Mouse (Mus musculus) CH12.LX (cell line): ENCODE measurements around the gene Arhgef12. TPM values are rescaled to one million over a fixed set of nuclear protein-coding genes. Genes with fewer than 3 reads are reported as not detected.

ENCODE experiments used
- DNase-seq: peaks from one replicate; pipeline ENCODE4 v3.0.0-alpha.2; 2013; ENCODE audit errors: extremely low read depth
- H3K27ac ChIP-seq: 2 replicates; pipeline ENCODE4 v1.5.1; 2012; ENCODE audit warnings: low read depth, mild to moderate bottlenecking, control low read depth, moderate library complexity; ENCODE audit not compliant: insufficient read depth
- H3K27me3 ChIP-seq: replicated peaks from 2 replicates; pipeline ENCODE3; 2012; ENCODE audit warnings: inconsistent platforms
- H3K36me3 ChIP-seq, 2 experiments: replicated peaks in 1 of 2; 2 replicates each; pipeline versions ENCODE3 to v1.6.1; 2012; ENCODE audit warnings: inconsistent platforms in 1 of 2, low read length in 1 of 2, mild to moderate bottlenecking in 1 of 2, mixed read lengths in 1 of 2, moderate library complexity in 1 of 2; ENCODE audit not compliant: control insufficient read depth in 1 of 2, insufficient read depth in 1 of 2
- H3K4me1 ChIP-seq, 2 experiments: 2 replicates each; pipeline ENCODE4 v1.6.1; 2012; ENCODE audit warnings: inconsistent platforms in 1 of 2, moderate library complexity in 1 of 2; ENCODE audit not compliant: insufficient read depth in 2 of 2, control insufficient read depth in 1 of 2
- H3K4me2 ChIP-seq: 2 replicates; pipeline ENCODE4 v1.6.1; 2012; ENCODE audit warnings: low read depth, mild to moderate bottlenecking, control low read depth; ENCODE audit not compliant: poor library complexity, insufficient read depth, severe bottlenecking
- H3K4me3 ChIP-seq, 3 experiments: fragments of 150-350 bp in 1 of 3; sonication (generic) in 1 of 3; replicated peaks in 1 of 3; 2 replicates each; pipeline versions ENCODE3 to v1.5.1; 2011 to 2012; ENCODE audit warnings: low read depth in 2 of 3, low read length in 2 of 3, mild to moderate bottlenecking in 2 of 3, moderate library complexity in 2 of 3, control low read depth in 1 of 3, improper control_type of control experiment in 1 of 3, inconsistent platforms in 1 of 3, mixed read lengths in 1 of 3; ENCODE audit not compliant: poor library complexity in 1 of 3
- H3K79me2 ChIP-seq: replicated peaks from 2 replicates; pipeline ENCODE4 v1.6.1; 2012; ENCODE audit warnings: mild to moderate bottlenecking, moderate library complexity; ENCODE audit not compliant: control insufficient read depth, poor library complexity, insufficient read depth, severe bottlenecking; ENCODE audit errors: extremely low read depth
- H3K9ac ChIP-seq: 2 replicates; pipeline ENCODE4 v1.6.1; 2012; ENCODE audit warnings: low read depth, mild to moderate bottlenecking, control low read depth, moderate library complexity; ENCODE audit not compliant: insufficient read depth
- H3K9me3 ChIP-seq: replicated peaks from 2 replicates; pipeline ENCODE3; 2012; ENCODE audit warnings: low read length, inconsistent platforms, mixed read lengths
- BHLHE40 ChIP-seq: IDR thresholded peaks from 2 replicates; pipeline ENCODE4 v1.6.1; 2011; ENCODE audit warnings: mild to moderate bottlenecking, low read depth, low read length, improper control_type of control experiment
- CHD1 ChIP-seq: IDR thresholded peaks from 2 replicates; pipeline ENCODE4 v1.6.1; 2012; ENCODE audit warnings: low read depth, low read length, improper control_type of control experiment, inconsistent platforms
- CHD2 ChIP-seq: IDR thresholded peaks from 2 replicates; pipeline ENCODE4 v1.6.1; 2011; ENCODE audit warnings: low read length, improper control_type of control experiment
- CTCF ChIP-seq, 2 experiments: IDR thresholded peaks in 1 of 2; conservative IDR thresholded peaks in 1 of 2; 2 replicates each; pipeline ENCODE4 v1.5.1; 2011 to 2012; ENCODE audit warnings: low read depth in 2 of 2, low read length in 2 of 2, improper control_type of control experiment in 1 of 2, inconsistent platforms in 1 of 2, mild to moderate bottlenecking in 1 of 2, moderate library complexity in 1 of 2
- EP300 ChIP-seq: IDR thresholded peaks from 2 replicates; pipeline ENCODE4 v1.6.1; 2011; ENCODE audit warnings: low read length, improper control_type of control experiment
- ETS1 ChIP-seq: conservative IDR thresholded peaks from 2 replicates; pipeline ENCODE4 v1.6.1; 2012; ENCODE audit warnings: low read depth, mild to moderate bottlenecking, inconsistent platforms, low read length, improper control_type of control experiment, moderate library complexity
- IRF4 ChIP-seq: IDR thresholded peaks from 2 replicates; pipeline ENCODE4 v1.6.1; 2014; ENCODE audit warnings: low read depth, mild to moderate bottlenecking, inconsistent platforms, low read length, improper control_type of control experiment
- JUN ChIP-seq: IDR thresholded peaks from 2 replicates; pipeline ENCODE4 v1.6.1; 2011; ENCODE audit warnings: low read depth, mild to moderate bottlenecking, low read length, improper control_type of control experiment, moderate library complexity; ENCODE audit not compliant: insufficient read depth
- JUND ChIP-seq: conservative IDR thresholded peaks from 2 replicates; pipeline ENCODE4 v1.6.1; 2011; ENCODE audit warnings: low read depth, low read length, improper control_type of control experiment
- MAZ ChIP-seq: IDR thresholded peaks from 2 replicates; pipeline ENCODE4 v1.6.1; 2012; ENCODE audit warnings: low read depth, mild to moderate bottlenecking, inconsistent platforms, low read length, improper control_type of control experiment, moderate library complexity
- MEF2A ChIP-seq: IDR thresholded peaks from 2 replicates; pipeline ENCODE4 v1.6.1; 2014; ENCODE audit warnings: low read depth, mild to moderate bottlenecking, inconsistent platforms, low read length, improper control_type of control experiment, borderline replicate concordance
- MXI1 ChIP-seq: IDR thresholded peaks from 2 replicates; pipeline ENCODE4 v1.6.1; 2011; ENCODE audit warnings: mild to moderate bottlenecking, low read depth, low read length, improper control_type of control experiment
- MYC ChIP-seq: IDR thresholded peaks from 2 replicates; pipeline ENCODE4 v1.6.1; 2011; ENCODE audit warnings: low read depth, mild to moderate bottlenecking, improper control_type of control experiment, low read length
- PAX5 ChIP-seq: IDR thresholded peaks from 2 replicates; pipeline ENCODE4 v1.6.1; 2012; ENCODE audit warnings: low read length, inconsistent platforms, mixed read lengths
- POLR2AphosphoS2 ChIP-seq: IDR thresholded peaks from 2 replicates; pipeline ENCODE4 v1.6.1; 2011; ENCODE audit warnings: low read depth, low read length, improper control_type of control experiment
- RAD21 ChIP-seq: IDR thresholded peaks from 2 replicates; pipeline ENCODE4 v1.6.1; 2011; ENCODE audit warnings: low read depth, mild to moderate bottlenecking, low read length, improper control_type of control experiment, moderate library complexity
- SMC3 ChIP-seq: IDR thresholded peaks from 2 replicates; pipeline ENCODE4 v1.6.1; 2011; ENCODE audit warnings: low read depth, low read length, improper control_type of control experiment
- TBP ChIP-seq: conservative IDR thresholded peaks from 2 replicates; pipeline ENCODE4 v1.6.1; 2011; ENCODE audit warnings: low read depth, low read length, improper control_type of control experiment
- USF2 ChIP-seq: conservative IDR thresholded peaks from 2 replicates; pipeline ENCODE4 v1.6.1; 2011; ENCODE audit warnings: low read depth, low read length, improper control_type of control experiment
- ZC3H11A ChIP-seq: IDR thresholded peaks from 2 replicates; pipeline ENCODE4 v1.6.1; 2012; ENCODE audit warnings: low read depth, mild to moderate bottlenecking, inconsistent platforms, low read length, improper control_type of control experiment
- ZMIZ1 ChIP-seq: IDR thresholded peaks from 2 replicates; pipeline ENCODE4 v1.6.1; 2012; ENCODE audit warnings: low read depth, mild to moderate bottlenecking, inconsistent platforms, low read length, improper control_type of control experiment
- dilution Hi-C: fragments of 300-500 bp; cut with MboI; formaldehyde crosslinking; loops from 2 replicates; pipeline ENCODE4 v1.14.3; 2020; ENCODE audit warnings: low sequenced_read_pairs; ENCODE audit not compliant: extremely low pct_unique_long_range_greater_than_20kb, extremely low pct_ligation_motif_present
- in situ Hi-C: fragments of 300-500 bp; cut with MboI; formaldehyde crosslinking; loops from 3 replicates; pipeline ENCODE4 v1.14.3; 2019; ENCODE audit warnings: low sequenced_read_pairs, low pct_ligation_motif_present, low pct_unique_long_range_greater_than_20kb, mixed read lengths
- polyA plus RNA-seq: library from polyadenylated mRNA; unstranded; fragments of >175 nt; gene quantifications from 2 replicates; pipeline ENCODE4 v1.2.1, GENCODE M21; 2012; ENCODE audit warnings: low read depth; ENCODE audit not compliant: insufficient read length
- total RNA-seq, 2 experiments: library from RNA; depleted of rRNA; stranded (reverse); fragments of 300-350 nt in 1 of 2; fragments of >200 nt in 1 of 2; gene quantifications; 2 replicates each; pipeline ENCODE4 v1.2.3; 2012 to 2014

The Arhgef12 gene
- total and polyA plus RNA-seq, 3 experiments, result 4.9 to 9.4 (median 8.7) TPM

- Histone ChIP-seq H3K9me3 (no peaks in the 10 kb centered on the region), H3K4me3 (no peak overlapping the region), H3K27ac (no peak overlapping the region), H3K36me3 (no peaks in the 10 kb centered on the region), H3K4me1 (peaks cover 0 to 9% of the 10 kb centered on the region in 2 experiments; a peak in 2 of 4 replicates), H3K27me3 (peaks cover 83% of the 10 kb centered on the region), H3K4me2 (peak overlapping the region; percentile 57), H3K9ac (no peak overlapping the region; the same call in 1 of the 2 replicates), H3K79me2 (no peaks in the 10 kb centered on the region)
- dilution Hi-C loops, result no loop called here
- TF ChIP-seq JUND (no peak), ETS1 (no peak), PAX5 (no peak), EP300 (no peak), USF2 (no peak), MAZ (no peak), TBP (no peak), CTCF (conservative IDR thresholded peaks at IDR 0.05 in 1 of 2, IDR thresholded peaks at IDR 0.05 in 1 of 2; ENCODE audit: low read depth in 2 of 2, low read length in 2 of 2) (no peak), MXI1 (no peak), MEF2A (no peak), CHD2 (no peak), JUN (no peak), ZC3H11A (no peak)
- DNase-seq, result peak; percentile 45
- in situ Hi-C loops, result loop anchor here (10.0 to 25.0 kb wide), 3 partner anchors 250 to 608 kb away; no protein-coding TSS in a partner anchor
Measured at GRCm38 (mm10) chr9:42945174-42945573, 161.9 kb downstream of the Arhgef12 start.

GRCm38 (mm10) chr9:42944536-42945006 lies 162.5 kb downstream of the Arhgef12 start:
- peaks cover 0 to 9% of the 10 kb centered on the region in 2 experiments; a peak in 2 of 4 replicates for H3K4me1 ChIP-seq
- in situ Hi-C loops, result loop anchor here (10.0 to 25.0 kb wide), 3 partner anchors 250 to 607 kb away; no protein-coding TSS in a partner anchor
- H3K27ac ChIP-seq, result no peak overlapping the region
- no peaks in the 10 kb centered on the region for H3K79me2 ChIP-seq
- peak; percentile 65 for DNase-seq
- peak overlapping the region; percentile 85 for H3K4me2 ChIP-seq
- no peaks in the 10 kb centered on the region for H3K36me3 ChIP-seq
- dilution Hi-C loops, result no loop called here
- H3K27me3 ChIP-seq, result peaks cover 84% of the 10 kb centered on the region
- TF ChIP-seq RAD21 (peak; percentile 81), POLR2AphosphoS2 (no peak), IRF4 (0 out of 2 replicates have a peak, but pooled peaks have one; percentile 6), MAZ (0 out of 2 replicates have a peak, but pooled peaks have one; percentile 29), ETS1 (no peak), CHD1 (no peak), MEF2A (no peak), ZMIZ1 (no peak), SMC3 (peak; percentile 76), BHLHE40 (no peak), CTCF (conservative IDR thresholded peaks at IDR 0.05 in 1 of 2, IDR thresholded peaks at IDR 0.05 in 1 of 2; ENCODE audit: low read depth in 2 of 2, low read length in 2 of 2) (peak in 1 of 2 experiments; percentile 85; a peak in 2 of 4 replicates), MYC (no peak)
- H3K4me3 ChIP-seq, result peak overlapping the region in 2 of 3 experiments; percentile 31 to 38
- peak overlapping the region; percentile 45 for H3K9ac ChIP-seq
- H3K9me3 ChIP-seq, result no peaks in the 10 kb centered on the region
